Mouse (Mus musculus): ENCODE data around the gene Podnl1. TPM values are rescaled to one million over a fixed set of nuclear protein-coding genes. Genes with fewer than 3 reads are reported as not detected.

The Podnl1 gene
- polyA plus RNA-seq (2012; rRNA removed; ENCODE audit: low replicate concordance): 3.0 and 7.2 TPM in 2 replicates

DNA sequence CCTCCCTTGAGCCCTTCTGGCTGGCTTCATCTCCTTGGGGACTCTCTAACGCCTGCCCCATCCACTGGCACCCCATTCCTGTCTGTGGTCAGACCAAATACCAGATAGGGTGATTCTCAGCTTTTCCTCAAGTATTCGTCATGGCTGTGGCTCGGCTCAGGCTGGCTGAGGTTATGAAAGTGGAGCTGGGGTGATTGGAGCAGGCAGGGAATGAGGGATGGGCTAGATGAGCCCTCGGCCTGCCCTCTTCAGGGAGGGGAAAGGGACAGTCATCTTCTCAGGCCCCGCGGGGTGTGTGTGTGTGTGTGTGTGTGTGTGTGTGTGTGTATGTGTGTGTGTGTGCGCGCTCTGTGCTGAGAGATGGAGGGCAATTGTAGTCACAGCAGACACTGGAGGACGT is at the start of gene Podnl1:
Podnl1 (plus strand) TSS at position 334 of the 400 bp plus-strand sequence.

DNA sequence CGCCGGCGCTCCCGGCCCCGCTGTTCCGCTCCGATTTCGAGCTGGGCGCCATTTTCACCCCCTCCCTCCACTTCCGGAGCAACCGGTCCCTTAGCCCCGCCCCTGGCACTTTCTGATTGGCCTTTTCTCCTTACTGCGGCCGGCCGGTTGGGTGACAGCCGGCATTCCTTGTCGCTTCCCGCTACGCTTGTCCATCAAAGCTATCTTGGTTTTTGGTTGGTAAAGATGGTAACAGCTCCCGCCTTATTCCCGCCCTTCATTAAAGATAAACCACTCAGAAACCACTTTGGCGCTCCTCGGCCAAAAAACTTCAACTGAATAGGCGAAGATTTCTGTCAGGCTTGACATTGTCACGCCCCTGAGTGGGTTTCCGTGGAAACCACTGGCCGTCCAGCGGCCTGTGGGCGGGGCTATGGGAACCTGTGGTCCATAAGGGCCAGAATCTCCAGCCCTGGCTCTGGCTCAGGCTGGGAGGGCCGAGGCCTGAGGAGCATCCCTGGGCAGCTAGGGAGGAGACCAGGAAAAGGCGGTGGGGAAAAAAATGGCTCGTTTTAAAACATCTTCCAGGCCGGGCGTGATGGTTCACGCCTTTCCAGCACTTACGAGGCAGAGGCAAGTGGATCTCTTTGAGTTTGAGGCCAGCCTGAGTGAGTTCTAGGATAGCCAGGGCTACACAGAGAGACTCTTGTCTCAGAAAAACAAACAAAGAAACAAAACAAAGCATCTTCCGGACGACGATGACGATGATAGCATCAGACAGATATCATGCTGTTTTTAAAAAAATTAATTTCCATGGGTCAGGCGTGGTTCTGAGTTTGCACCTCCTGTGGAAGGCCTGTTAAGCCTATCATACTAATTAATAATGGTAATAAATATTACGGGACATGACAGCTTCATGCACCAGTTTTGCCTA is 20.8 kb upstream of the Podnl1 start, which contains the start of gene Dcaf15:
Dcaf15 (minus strand) TSS at position 72 of the 913 bp plus-strand sequence.

DNA sequence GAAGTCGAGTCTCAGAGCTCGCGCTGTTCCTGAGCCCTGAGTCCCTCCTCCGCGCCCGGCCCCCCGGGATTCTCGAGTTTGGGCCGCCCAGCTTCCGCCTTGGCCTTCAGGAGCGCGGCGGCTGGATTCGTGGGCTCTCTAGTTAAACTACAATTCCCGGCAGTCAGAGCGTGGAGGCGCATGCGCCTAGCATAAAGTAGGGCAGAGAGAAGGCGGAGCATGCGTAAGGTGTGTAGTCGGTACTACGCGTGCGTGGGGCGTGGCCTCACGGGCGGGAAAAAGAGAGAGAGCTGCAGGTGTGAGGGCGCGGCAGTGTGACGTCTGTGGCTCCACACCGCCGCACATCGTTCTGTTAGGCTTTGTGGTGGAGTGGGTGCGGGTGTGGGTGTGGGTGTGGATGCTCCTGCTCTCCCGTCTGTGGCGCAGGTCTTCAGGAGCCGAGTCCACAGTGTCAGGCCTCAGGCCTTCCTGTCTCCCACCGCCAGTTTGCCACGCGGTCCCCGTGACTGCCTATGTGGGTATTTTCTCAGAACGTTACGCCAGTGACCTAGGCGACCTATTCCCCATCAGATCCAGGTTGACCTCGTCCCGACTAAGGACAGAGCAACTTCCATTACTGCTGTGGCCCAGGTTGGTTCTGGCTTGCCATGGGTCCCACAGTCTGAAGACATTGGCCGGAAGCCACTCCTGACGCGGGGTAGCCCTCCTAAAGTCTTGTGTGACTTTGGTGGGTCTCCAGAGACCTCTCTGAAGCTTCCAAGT is 22.2 kb downstream of the Podnl1 start, which contains the start of the genes Cc2d1a and 4930432K21Rik:
Cc2d1a (minus strand) TSS at position 168 of the 762 bp plus-strand sequence.
4930432K21Rik (plus strand) TSS at position 257 of the 762 bp plus-strand sequence.

Other genes starting within 250 kb of the Podnl1 start
- 40.0 and 49.0 TPM in 2 replicates for gene Adgrl1, start 225.9 kb upstream of the Podnl1 start, polyA plus RNA-seq (2012; rRNA removed; ENCODE audit: low replicate concordance)
- gene Gm10644, start 170.8 kb upstream of the Podnl1 start, polyA plus RNA-seq (2012; rRNA removed; ENCODE audit: low replicate concordance): 2.4 and 3.7 TPM in 2 replicates
- 8.2 and 20.3 TPM in 2 replicates for gene Asf1b, start 170.5 kb upstream of the Podnl1 start, polyA plus RNA-seq (2012; rRNA removed; ENCODE audit: low replicate concordance)
- 102 and 146 TPM in 2 replicates for gene Prkaca, start 153.0 kb upstream of the Podnl1 start, polyA plus RNA-seq (2012; rRNA removed; ENCODE audit: low replicate concordance)
- gene Samd1, start 128.3 kb upstream of the Podnl1 start, polyA plus RNA-seq (2012; rRNA removed; ENCODE audit: low replicate concordance): 46.9 and 49.2 TPM in 2 replicates
- gene 1700067K01Rik, start 124.5 kb upstream of the Podnl1 start, polyA plus RNA-seq (2012; rRNA removed; ENCODE audit: low replicate concordance): 0.55 TPM in 1 of 2 replicates, not detected in the other
- 0.47 and 0.85 TPM in 2 replicates for gene 2210011C24Rik, start 113.8 kb upstream of the Podnl1 start, polyA plus RNA-seq (2012; rRNA removed; ENCODE audit: low replicate concordance)
- 0.29 and 0.61 TPM in 2 replicates for gene Palm3, start 104.5 kb upstream of the Podnl1 start, polyA plus RNA-seq (2012; rRNA removed; ENCODE audit: low replicate concordance)
- 39.9 and 64.5 TPM in 2 replicates for gene Il27ra, start 83.4 kb upstream of the Podnl1 start, polyA plus RNA-seq (2012; rRNA removed; ENCODE audit: low replicate concordance)
- gene Rln3, start 81.0 kb upstream of the Podnl1 start, polyA plus RNA-seq (2012; rRNA removed; ENCODE audit: low replicate concordance): 0.45 and 4.9 TPM in 2 replicates
- 0.47 and 1.1 TPM in 2 replicates for gene Gm10643, start 60.9 kb upstream of the Podnl1 start, polyA plus RNA-seq (2012; rRNA removed; ENCODE audit: low replicate concordance)
- 26.0 and 50.0 TPM in 2 replicates for gene Rfx1, start 59.2 kb upstream of the Podnl1 start, polyA plus RNA-seq (2012; rRNA removed; ENCODE audit: low replicate concordance)
- gene Dcaf15, start 21.2 kb upstream of the Podnl1 start, polyA plus RNA-seq (2012; rRNA removed; ENCODE audit: low replicate concordance): 51.1 and 78.9 TPM in 2 replicates
- 23.4 and 36.5 TPM in 2 replicates for gene Cc2d1a, start 21.9 kb downstream of the Podnl1 start, polyA plus RNA-seq (2012; rRNA removed; ENCODE audit: low replicate concordance)
- gene 4930432K21Rik, start 22.0 kb downstream of the Podnl1 start, polyA plus RNA-seq (2012; rRNA removed; ENCODE audit: low replicate concordance): 0.98 and 1.0 TPM in 2 replicates
- 0.19 and 0.23 TPM in 2 replicates for gene Nanos3, start 59.2 kb downstream of the Podnl1 start, polyA plus RNA-seq (2012; rRNA removed; ENCODE audit: low replicate concordance)
- 16.4 and 26.3 TPM in 2 replicates for gene Zswim4, start 111.1 kb downstream of the Podnl1 start, polyA plus RNA-seq (2012; rRNA removed; ENCODE audit: low replicate concordance)
- gene D8Ertd738e, start 123.7 kb downstream of the Podnl1 start, polyA plus RNA-seq (2012; rRNA removed; ENCODE audit: low replicate concordance): 112 and 138 TPM in 2 replicates
- gene Mri1, start 131.3 kb downstream of the Podnl1 start, polyA plus RNA-seq (2012; rRNA removed; ENCODE audit: low replicate concordance): 52.5 and 169 TPM in 2 replicates
- gene Ccdc130, start 144.4 kb downstream of the Podnl1 start, polyA plus RNA-seq (2012; rRNA removed; ENCODE audit: low replicate concordance): 31.4 and 43.9 TPM in 2 replicates